Comparison of ENCODE assay signal across 9 mouse cellular contexts in the genomic region with DNA sequence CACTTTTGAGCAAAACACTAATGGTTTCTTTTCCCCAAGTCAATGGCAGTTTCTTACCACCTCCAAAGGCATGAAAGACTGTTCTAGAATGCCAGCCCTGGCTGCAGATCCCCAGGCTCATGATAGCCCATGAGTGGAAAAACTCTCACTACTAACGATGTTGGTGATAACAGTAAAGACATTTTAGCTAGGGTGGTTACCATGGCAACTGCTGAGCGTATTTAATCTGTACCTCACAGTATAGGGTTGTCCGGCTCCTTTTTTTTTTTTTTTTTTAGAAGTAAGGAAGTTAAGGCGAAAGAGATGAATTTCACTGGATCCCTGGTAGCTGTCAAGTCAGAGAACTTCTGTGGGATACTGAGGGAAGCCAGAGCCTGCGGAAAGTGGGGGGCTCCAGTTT.
DNase-seq lines count a peak whose midpoint lies in the region; ATAC-seq and TF ChIP-seq lines count a peak whose summit lies in the region.
"Had no signal": no experiment of that assay in that cellular context is flagged by ENCODE, and none has a peak within 500 bp of the region (broad histone marks: within the 10 kb centered on the region; RNA-seq: fewer than 3 reads in every experiment).

No protein-coding gene starts in this region.

- no peak overlapping the region for H3K9ac ChIP-seq in heart, embryonic 13.5 days
- no peak overlapping the region for H3K9ac ChIP-seq in stomach, embryonic 14.5 days (replicated peaks; ENCODE audit: low read depth, low read length)
- no peak overlapping the region for H3K9ac ChIP-seq in stomach, postnatal 0 days (ENCODE audit: low read length)

- no peak for ATAC-seq in heart, embryonic 13.5 days (ENCODE audit: extremely low read depth, insufficient number of reproducible peaks, low FRiP score, low TSS enrichment)
- 0 out of 2 replicates have a peak, but pooled peaks have one; percentile 25 for ATAC-seq in stomach, embryonic 14.5 days (ENCODE audit: insufficient number of reproducible peaks, insufficient read depth, low FRiP score, low read depth)
- no peak for ATAC-seq in stomach, postnatal 0 days (ENCODE audit: low FRiP score, low TSS enrichment)
- ATAC-seq: Patski had no signal

- no peak for TF ChIP-seq EP300 in stomach, postnatal 0 days (optimal IDR thresholded peaks at IDR 0.05)

- H3K27me3 ChIP-seq in heart, embryonic 13.5 days (replicated peaks) = no peaks in the 10 kb centered on the region
- no peaks in the 10 kb centered on the region for H3K27me3 ChIP-seq in stomach, embryonic 14.5 days (ENCODE audit: control insufficient read depth, insufficient read depth, low read length)
- no peaks in the 10 kb centered on the region for H3K27me3 ChIP-seq in stomach, postnatal 0 days (ENCODE audit: control insufficient read depth, insufficient read depth, low read length)
- H3K27me3 ChIP-seq: Patski had no signal

- TF ChIP-seq CTCF in stomach, postnatal 0 days (IDR thresholded peaks at IDR 0.05; ENCODE audit: low read depth) = no peak

- peaks cover 35% of the 10 kb centered on the region for H3K4me1 ChIP-seq in heart, embryonic 13.5 days
- H3K4me1 ChIP-seq in stomach, embryonic 14.5 days (ENCODE audit: control insufficient read depth, insufficient read depth, low read length) = peaks cover 19% of the 10 kb centered on the region
- peaks cover 4% of the 10 kb centered on the region; the same call in 1 of the 2 replicates for H3K4me1 ChIP-seq in stomach, postnatal 0 days (replicated peaks; ENCODE audit: control insufficient read depth, insufficient read depth)

- peak overlapping the region; percentile 44; the same call in 1 of the 2 replicates for H3K4me2 ChIP-seq in heart, embryonic 13.5 days
- H3K4me2 ChIP-seq in stomach, embryonic 14.5 days (replicated peaks; ENCODE audit: low read depth, low read length) = no peak overlapping the region
- no peak overlapping the region for H3K4me2 ChIP-seq in stomach, postnatal 0 days (replicated peaks; ENCODE audit: low read depth)

- H3K9me3 ChIP-seq in heart, embryonic 13.5 days = no peaks in the 10 kb centered on the region
- H3K9me3 ChIP-seq in stomach, embryonic 14.5 days (ENCODE audit: control insufficient read depth, low read depth, low read length) = no peaks in the 10 kb centered on the region
- no peaks in the 10 kb centered on the region for H3K9me3 ChIP-seq in stomach, postnatal 0 days (ENCODE audit: control insufficient read depth, low read length)

- no peaks in the 10 kb centered on the region for H3K36me3 ChIP-seq in heart, embryonic 13.5 days
- H3K36me3 ChIP-seq in stomach, embryonic 14.5 days (ENCODE audit: control insufficient read depth, insufficient read depth, low read length) = no peaks in the 10 kb centered on the region
- no peaks in the 10 kb centered on the region for H3K36me3 ChIP-seq in stomach, postnatal 0 days (ENCODE audit: control insufficient read depth, insufficient read depth, low read length)

- peak overlapping the region; percentile 88 for H3K27ac ChIP-seq in heart, embryonic 13.5 days (replicated peaks)
- no peak overlapping the region for H3K27ac ChIP-seq in stomach, embryonic 14.5 days (ENCODE audit: low read length)
- no peak overlapping the region for H3K27ac ChIP-seq in stomach, postnatal 0 days (replicated peaks)

- 31% methylated on average over 5 of the region's 5 CpGs for WGBS in heart, embryonic 13.5 days
- WGBS in stomach, embryonic 14.5 days = 17% methylated on average over 5 of the region's 5 CpGs
- 34% methylated on average over 5 of the region's 5 CpGs for WGBS in stomach, postnatal 0 days

- no peak for DNase-seq in heart, postnatal 14 days
- DNase-seq in stomach, postnatal 0 days (ENCODE audit: low spot score) = no peak
- DNase-seq in hindlimb bud, embryonic 11.5 days (ENCODE audit: extremely low spot score, low read depth, low spot score) = peak; percentile 18
- DNase-seq in urinary bladder, postnatal 25 days (ENCODE audit: low spot score) = no peak
- DNase-seq in left cerebral cortex, adult 11 months (ENCODE audit: low spot score) = no peak
- no peak for DNase-seq in gastrocnemius, postnatal 36 days

- intact Hi-C loops in heart, postnatal 14 days (cut with DNase I) = no loop called here
- intact Hi-C loops in gastrocnemius, postnatal 36 days (cut with DNase I) = loop anchor here (2.0 kb wide), 1 partner anchor 63 kb away; no protein-coding TSS in a partner anchor

- H3K4me3 ChIP-seq in heart, embryonic 13.5 days = no peak overlapping the region
- no peak overlapping the region for H3K4me3 ChIP-seq in stomach, embryonic 14.5 days (ENCODE audit: low read depth, low read length)
- H3K4me3 ChIP-seq in stomach, postnatal 0 days (ENCODE audit: low read depth, low read length) = no peak overlapping the region
